Mouse (Mus musculus) heart, adult 2 months (tissue): Measurements from ENCODE around the gene Thsd7a. TPM values are rescaled to one million over a fixed set of nuclear protein-coding genes. Genes with fewer than 3 reads are reported as not detected.

Source experiments
- DNase-seq, 2 experiments: peaks; one replicate each; pipeline ENCODE4 v3.0.0; 2021
- H3K27ac ChIP-seq: fragments of 200-600 bp; 2 replicates; pipeline ENCODE4 v1.8.1; 2022
- H3K27me3 ChIP-seq: fragments of 200-500 bp; 2 replicates; pipeline ENCODE4 v1.6.1; 2012; ENCODE audit warnings: mild to moderate bottlenecking, low read length, inconsistent platforms, mixed read lengths; ENCODE audit not compliant: control insufficient read depth, insufficient read depth
- H3K36me3 ChIP-seq: fragments of 200-500 bp; 2 replicates; pipeline ENCODE4 v1.6.1; 2012; ENCODE audit warnings: low read length, inconsistent platforms; ENCODE audit not compliant: control insufficient read depth, insufficient read depth
- H3K4me1 ChIP-seq: fragments of 200-500 bp; 2 replicates; pipeline ENCODE4 v1.6.1; 2011; ENCODE audit warnings: low read length; ENCODE audit not compliant: control insufficient read depth, insufficient read depth
- H3K4me3 ChIP-seq: fragments of 200-600 bp; 2 replicates; pipeline ENCODE4 v1.8.1; 2022
- H3K79me2 ChIP-seq: fragments of 200-500 bp; replicated peaks from 2 replicates; pipeline ENCODE4 v1.6.1; 2012; ENCODE audit warnings: mild to moderate bottlenecking, inconsistent platforms, low read length, moderate library complexity, mixed read lengths; ENCODE audit not compliant: control insufficient read depth, insufficient read depth
- H3K9ac ChIP-seq: fragments of 200-500 bp; 2 replicates; pipeline ENCODE4 v1.6.1; 2012; ENCODE audit warnings: low read depth, mild to moderate bottlenecking, control low read depth, inconsistent platforms, low read length, mixed read lengths
- CTCF ChIP-seq: fragments of 200-600 bp; IDR thresholded peaks from 2 replicates; pipeline ENCODE4 v1.8.1; 2022; ENCODE audit warnings: antibody characterized with exemption, mild to moderate bottlenecking, moderate library complexity
- EP300 ChIP-seq: fragments of 200-500 bp; IDR thresholded peaks from 2 replicates; pipeline ENCODE4 v1.6.1; 2011; ENCODE audit warnings: low read depth, low read length, control low read depth; ENCODE audit not compliant: insufficient read depth
- POLR2A ChIP-seq: fragments of 200-500 bp; IDR thresholded peaks from 2 replicates; pipeline ENCODE4 v1.6.1; 2011; ENCODE audit warnings: mild to moderate bottlenecking, low read depth, low read length, control low read depth; ENCODE audit not compliant: insufficient read depth
- WGBS: fragments of 180-500 bp; shearing (Covaris S2); methylation state at CpG from one replicate; pipeline ENCODE4 v1.1.7; 2018; 5-methylcytosine and 5-hydroxymethylcytosine counted together
- intact Hi-C: fragments of 180-260 bp; cut with DNase I; formaldehyde crosslinking; loops from one replicate; pipeline ENCODE4 v1.15.1; 2025
- polyA plus RNA-seq: library from polyadenylated mRNA; depleted of rRNA; stranded (reverse); fragments of >200 nt; gene quantifications from 2 replicates; pipeline ENCODE4 v1.2.3, GENCODE M21; 2012
- total RNA-seq, 2 experiments: library from RNA; stranded (reverse); gene quantifications; 2 replicates each; pipeline ENCODE4 v1.2.3; 2021

Thsd7a gene
- total and polyA plus RNA-seq, 3 experiments: 1.8 to 13.9 (median 9.4) TPM

GRCm38 (mm10) chr6:12565136-12565535 lies 184.1 kb downstream of the Thsd7a start:
- intact Hi-C loops: no loop called here
- no peaks in the 10 kb centered on the region for H3K79me2 ChIP-seq
- H3K4me1 ChIP-seq: no peaks in the 10 kb centered on the region
- no peak overlapping the region for H3K4me3 ChIP-seq
- TF ChIP-seq CTCF (no peak), EP300 (no peak), POLR2A (no peak)
- H3K27ac ChIP-seq: no peak overlapping the region
- no peaks in the 10 kb centered on the region for H3K27me3 ChIP-seq
- no peak overlapping the region for H3K9ac ChIP-seq
- no peak for DNase-seq
- no peaks in the 10 kb centered on the region for H3K36me3 ChIP-seq
- 83% methylated on average over 4 of the region's 4 CpGs for WGBS

GRCm38 (mm10) chr6:12562336-12562735 lies 186.9 kb downstream of the Thsd7a start:
- no peak overlapping the region for H3K4me3 ChIP-seq
- H3K9ac ChIP-seq: no peak overlapping the region
- 87% methylated on average over 3 of the region's 3 CpGs for WGBS
- no peaks in the 10 kb centered on the region for H3K36me3 ChIP-seq
- H3K27me3 ChIP-seq: no peaks in the 10 kb centered on the region
- no peak for DNase-seq
- H3K79me2 ChIP-seq: no peaks in the 10 kb centered on the region
- no peak overlapping the region for H3K27ac ChIP-seq
- H3K4me1 ChIP-seq: no peaks in the 10 kb centered on the region
- TF ChIP-seq CTCF: no peak
- no peak for TF ChIP-seq POLR2A
- no peak for TF ChIP-seq EP300
- intact Hi-C loops: no loop called here

GRCm38 (mm10) chr6:12560500-12560899 lies 188.7 kb downstream of the Thsd7a start:
- Histone ChIP-seq H3K9ac (no peak overlapping the region), H3K36me3 (no peaks in the 10 kb centered on the region), H3K4me3 (no peak overlapping the region), H3K27me3 (no peaks in the 10 kb centered on the region), H3K27ac (no peak overlapping the region), H3K4me1 (no peaks in the 10 kb centered on the region), H3K79me2 (no peaks in the 10 kb centered on the region)
- TF ChIP-seq CTCF: no peak
- no peak for TF ChIP-seq EP300
- TF ChIP-seq POLR2A: no peak
- intact Hi-C loops: no loop called here
- WGBS: 79% methylated on average over 2 of the region's 2 CpGs
- DNase-seq: no peak

GRCm38 (mm10) chr6:12555114-12556099 lies 193.8 kb downstream of the Thsd7a start:
- DNase-seq: no peak
- TF ChIP-seq CTCF (no peak), POLR2A (no peak), EP300 (no peak)
- 79% methylated on average over 32 of the region's 32 CpGs for WGBS
- intact Hi-C loops: no loop called here
- Histone ChIP-seq H3K9ac (no peak overlapping the region), H3K36me3 (no peaks in the 10 kb centered on the region), H3K79me2 (no peaks in the 10 kb centered on the region), H3K27me3 (no peaks in the 10 kb centered on the region), H3K27ac (no peak overlapping the region), H3K4me1 (no peaks in the 10 kb centered on the region), H3K4me3 (no peak overlapping the region)

GRCm38 (mm10) chr6:12551176-12551575 lies 198.0 kb downstream of the Thsd7a start:
- no peaks in the 10 kb centered on the region for H3K79me2 ChIP-seq
- no peaks in the 10 kb centered on the region for H3K27me3 ChIP-seq
- DNase-seq: no peak
- no peak overlapping the region for H3K27ac ChIP-seq
- WGBS: 92% methylated on average over 3 of the region's 3 CpGs
- H3K36me3 ChIP-seq: no peaks in the 10 kb centered on the region
- no peak overlapping the region for H3K4me3 ChIP-seq
- H3K4me1 ChIP-seq: no peaks in the 10 kb centered on the region
- no peak for TF ChIP-seq EP300
- no peak for TF ChIP-seq CTCF
- no peak for TF ChIP-seq POLR2A
- intact Hi-C loops: no loop called here
- no peak overlapping the region for H3K9ac ChIP-seq

GRCm38 (mm10) chr6:12550054-12550655 lies 199.1 kb downstream of the Thsd7a start:
- Histone ChIP-seq H3K4me1 (no peaks in the 10 kb centered on the region; the same call in 1 of the 2 replicates), H3K36me3 (no peaks in the 10 kb centered on the region; the same call in 1 of the 2 replicates), H3K27me3 (no peaks in the 10 kb centered on the region), H3K27ac (no peak overlapping the region), H3K79me2 (no peaks in the 10 kb centered on the region), H3K9ac (no peak overlapping the region), H3K4me3 (no peak overlapping the region)
- TF ChIP-seq EP300 (no peak), POLR2A (no peak), CTCF (no peak)
- no peak for DNase-seq
- WGBS: 55% methylated on average over 4 of the region's 4 CpGs
- intact Hi-C loops: no loop called here
